Mouse (Mus musculus) olfactory bulb, adult 2 months (tissue): ENCODE data around the gene Arfrp1.

Experiments used
- CTCF ChIP-seq: fragments of 200-500 bp; IDR thresholded peaks from 2 replicates; pipeline ENCODE4 v1.5.1; 2012; ENCODE audit warnings: low read depth, mild to moderate bottlenecking, low read length, moderate library complexity; ENCODE audit not compliant: insufficient read depth
- POLR2A ChIP-seq: fragments of 200-500 bp; IDR thresholded peaks from 2 replicates; pipeline ENCODE4 v1.6.1; 2012; ENCODE audit warnings: mild to moderate bottlenecking, low read depth, low read length, moderate library complexity; ENCODE audit not compliant: insufficient read depth

DNA sequence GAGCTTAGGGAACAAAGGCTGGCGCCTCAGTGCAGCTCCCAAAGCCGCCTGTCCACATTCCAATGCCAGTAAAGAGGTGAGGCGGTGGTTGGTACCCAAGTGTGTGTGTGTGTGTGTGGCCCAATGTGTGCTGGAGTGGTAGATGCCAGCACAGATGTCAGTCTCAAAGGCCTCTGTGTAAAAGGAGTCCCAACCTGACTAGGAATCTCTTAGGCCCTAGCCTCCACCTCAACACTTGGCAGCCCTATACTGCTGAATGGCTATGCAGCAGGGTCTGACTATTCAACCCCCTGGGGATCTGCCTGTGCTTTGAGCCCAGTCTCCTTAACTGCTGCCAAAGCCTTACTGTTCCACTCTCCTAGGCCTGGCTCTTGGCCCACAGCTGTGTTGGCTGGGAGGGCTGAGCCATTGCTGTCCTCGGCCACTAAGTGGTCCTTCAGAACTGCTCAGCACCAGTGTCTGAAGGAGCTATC lies 19.8 kb upstream of the Arfrp1 start:
- TF ChIP-seq CTCF (no peak), POLR2A (no peak)
